Mouse (Mus musculus) layer of hippocampus, postnatal 25 days (tissue): Measurements from ENCODE around the gene Plekha8. TPM values are rescaled to one million over a fixed set of nuclear protein-coding genes. Genes with fewer than 3 reads are reported as not detected.

Experiments
- DNase-seq, 2 experiments: peaks; one replicate each; pipeline ENCODE4 v3.0.0; 2022; ENCODE audit warnings: mixed read lengths in 2 of 2, low spot score in 1 of 2; ENCODE audit errors: extremely low spot score in 1 of 2
- total RNA-seq, 2 experiments: library from RNA; stranded (reverse); gene quantifications; 2 replicates each; pipeline ENCODE4 v1.2.3; 2021

Gene Plekha8
- total RNA-seq, 2 experiments from 2014 or later = 11.4 to 13.7 TPM

- no peak for DNase-seq
Observed at GRCm38 (mm10) chr6:54691368-54692116, 96.6 kb downstream of the Plekha8 start.

- DNase-seq = no peak
Observed at GRCm38 (mm10) chr6:54692201-54692600, 97.3 kb downstream of the Plekha8 start.

GRCm38 (mm10) chr6:54693286-54693685 is 98.4 kb downstream of the Plekha8 start:
- no peak for DNase-seq

Other genes starting within 250 kb of the Plekha8 start
- 100 to 1,000 TPM; 315 to 407 TPM for gene Wipf3, start 165.5 kb upstream of the Plekha8 start, total RNA-seq
- 100 to 1,000 TPM; 101 to 103 TPM for gene Scrn1, start 28.6 kb upstream of the Plekha8 start, total RNA-seq
- gene Fkbp14, start 2.2 kb downstream of the Plekha8 start, total RNA-seq = 10 to 100 TPM; 12.1 to 12.8 TPM
- 100 to 1,000 TPM; 135 to 145 TPM for gene Mturn, start 86.5 kb downstream of the Plekha8 start, total RNA-seq
- gene Znrf2, start 221.8 kb downstream of the Plekha8 start, total RNA-seq = 10 to 100 TPM; 24.4 TPM